Mouse (Mus musculus) gastrocnemius, adult 8-10 months (tissue): ENCODE measurements around the gene Nt5c2. TPM values are rescaled to one million over a fixed set of nuclear protein-coding genes. Genes with fewer than 3 reads are reported as not detected.

Experiments used
- DNase-seq, 2 experiments: peaks; one replicate each; pipeline ENCODE4 v3.0.0; 2022; ENCODE audit warnings: low spot score in 2 of 2
- total RNA-seq, 4 experiments: library from RNA; stranded (reverse); gene quantifications; 2 replicates each; pipeline ENCODE4 v1.2.4; 2022

Nt5c2 gene
- total RNA-seq, 4 experiments from 2014 or later = 5.8 to 10.2 (median 8.1) TPM

- DNase-seq = no peak
These were observed 165.4 kb downstream of the Nt5c2 start for GRCm38 (mm10) chr19:46849443-46849997.

DNA sequence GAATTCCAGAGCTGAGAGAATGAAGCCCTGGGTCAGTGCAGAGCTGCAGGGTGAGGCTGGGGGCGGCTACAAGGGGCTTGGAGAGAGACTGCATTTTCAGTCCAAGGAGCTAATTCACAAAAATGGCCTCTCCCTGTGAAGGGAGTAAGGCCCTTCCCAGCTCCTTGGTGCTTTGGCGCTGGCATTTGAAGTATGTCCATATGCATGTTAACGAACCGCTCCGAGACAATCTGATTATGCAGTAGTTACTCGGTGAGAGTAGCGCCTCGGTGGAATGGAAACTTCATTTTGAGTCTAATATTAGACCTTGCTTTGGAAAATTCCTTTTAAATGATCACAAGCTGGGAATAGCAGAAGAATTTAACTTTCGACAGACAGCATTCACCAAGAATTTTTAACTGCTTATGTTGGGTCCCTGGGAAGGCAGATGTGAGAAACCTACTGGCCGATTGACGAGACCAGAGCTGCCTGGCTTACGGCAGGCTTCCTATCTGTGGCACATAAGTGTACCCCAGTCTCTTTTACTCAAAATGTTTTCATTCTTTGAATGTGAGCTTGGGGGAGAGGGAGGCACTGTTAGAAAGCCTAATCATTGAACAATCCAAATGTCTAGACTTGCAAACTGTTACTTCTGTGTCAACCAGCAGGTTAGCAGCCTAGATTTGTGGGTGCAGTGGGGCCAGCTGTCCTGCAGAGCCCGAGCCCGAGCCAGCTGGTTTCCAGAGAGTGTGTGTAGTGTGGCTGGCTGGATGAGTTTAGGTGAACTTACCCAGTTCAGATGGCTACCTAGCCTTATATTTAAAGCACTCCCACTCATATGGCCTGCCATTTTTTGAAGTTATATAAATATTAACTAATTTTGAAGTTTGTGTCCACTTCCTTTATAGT lies 166.3 kb downstream of the Nt5c2 start:
- no peak for DNase-seq

GRCm38 (mm10) chr19:46846459-46846858 lies 168.5 kb downstream of the Nt5c2 start:
- DNase-seq = no peak

- DNase-seq = no peak
These were observed 168.9 kb downstream of the Nt5c2 start for GRCm38 (mm10) chr19:46846056-46846455.

GRCm38 (mm10) chr19:46843030-46843429 lies 171.9 kb downstream of the Nt5c2 start:
- DNase-seq = no peak

- no peak for DNase-seq
These were observed 173.9 kb downstream of the Nt5c2 start for GRCm38 (mm10) chr19:46841016-46841415.

DNA sequence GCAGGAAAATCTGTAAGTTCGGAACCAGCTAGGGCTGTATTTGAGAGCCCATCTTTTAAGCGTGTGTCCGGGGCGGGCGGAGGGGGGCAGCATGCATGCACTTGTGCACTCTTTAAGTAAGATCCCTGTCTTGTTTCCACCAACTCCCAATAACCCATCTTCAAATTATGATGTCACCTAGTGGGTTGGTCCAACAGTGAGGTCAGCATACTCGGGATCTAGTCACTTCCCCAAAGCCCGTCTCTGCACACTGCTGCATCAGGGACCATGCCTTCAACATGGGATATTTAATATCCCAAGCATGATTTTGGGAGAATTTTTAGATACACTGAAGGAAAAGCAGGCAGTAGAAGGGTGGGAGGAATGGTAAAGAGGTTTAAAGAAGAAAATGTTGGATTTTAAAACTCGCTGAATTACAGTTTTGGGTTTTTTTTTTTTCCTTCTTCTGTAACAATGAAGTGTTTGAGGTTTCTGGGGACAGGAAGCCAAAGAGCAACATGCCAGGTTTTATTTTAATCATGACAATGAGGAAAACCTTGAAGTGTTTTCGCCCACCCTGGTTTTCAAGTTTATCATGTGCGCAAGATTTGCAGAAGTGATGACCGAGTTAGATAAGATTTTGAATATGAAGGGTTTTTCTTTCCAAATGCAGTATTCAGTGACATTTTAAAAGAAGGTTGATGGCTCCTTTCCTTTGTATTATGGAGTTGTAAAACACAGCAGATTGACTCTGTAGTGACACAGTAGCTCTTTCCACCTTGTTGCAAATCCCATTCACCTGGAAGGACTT lies 177.5 kb downstream of the Nt5c2 start:
- no peak for DNase-seq

- DNase-seq = no peak
These were observed 178.9 kb downstream of the Nt5c2 start for GRCm38 (mm10) chr19:46836085-46836484.

- no peak for DNase-seq
These were observed 179.6 kb downstream of the Nt5c2 start for GRCm38 (mm10) chr19:46835339-46835738.

DNA sequence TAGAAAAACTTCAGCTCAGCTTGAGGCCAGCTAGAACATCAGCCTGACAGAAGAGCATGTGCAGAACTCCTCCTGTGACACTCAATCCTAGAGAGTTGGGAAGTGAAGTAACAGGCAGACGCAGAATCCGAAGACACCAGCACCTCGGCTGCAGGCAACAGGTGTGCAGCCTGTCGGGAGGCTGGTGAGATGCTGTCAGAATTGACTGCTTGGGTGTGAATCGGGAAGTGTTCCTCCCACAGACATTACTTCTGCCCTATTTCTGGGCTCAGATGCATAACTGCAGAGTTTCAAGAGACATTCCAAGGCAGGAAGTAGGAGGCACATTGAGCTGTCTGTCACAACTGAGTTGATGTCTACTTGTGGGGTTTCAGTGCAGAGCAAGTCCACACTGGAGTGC lies 180.7 kb downstream of the Nt5c2 start:
- no peak for DNase-seq

Other genes with a start within 250 kb of the Nt5c2 start
- not detected for gene Ina, start 455 bp downstream of the Nt5c2 start, total RNA-seq
- 1 to 10 TPM; 3.6 to 6.3 (median 5.0) TPM for gene Pcgf6, start 35.8 kb upstream of the Nt5c2 start, total RNA-seq
- 1 to 10 TPM; 1.6 to 2.5 (median 2.3) TPM for gene Taf5, start 52.6 kb upstream of the Nt5c2 start, total RNA-seq
- 1,000 to 10,000 TPM; 1,130 to 1,241 (median 1,184) TPM for gene Usmg5, start 75.5 kb upstream of the Nt5c2 start, total RNA-seq
- gene Pdcd11, start 75.6 kb upstream of the Nt5c2 start, total RNA-seq = 1 to 10 TPM; 7.6 to 8.7 (median 8.5) TPM
- 1 to 10 TPM in 3 of 4 experiments, under 1 TPM in 1; 0.70 to 1.3 (median 1.1) TPM for gene Calhm2, start 123.1 kb upstream of the Nt5c2 start, total RNA-seq
- gene Calhm1, start 129.1 kb upstream of the Nt5c2 start, total RNA-seq = not detected
- gene Calhm3, start 142.6 kb upstream of the Nt5c2 start, total RNA-seq = not detected
- gene Neurl1a, start 163.7 kb upstream of the Nt5c2 start, total RNA-seq = 100 to 1,000 TPM; 127 to 155 (median 146) TPM